Mouse (Mus musculus): ENCODE data around the gene Dcaf8.

DNA sequence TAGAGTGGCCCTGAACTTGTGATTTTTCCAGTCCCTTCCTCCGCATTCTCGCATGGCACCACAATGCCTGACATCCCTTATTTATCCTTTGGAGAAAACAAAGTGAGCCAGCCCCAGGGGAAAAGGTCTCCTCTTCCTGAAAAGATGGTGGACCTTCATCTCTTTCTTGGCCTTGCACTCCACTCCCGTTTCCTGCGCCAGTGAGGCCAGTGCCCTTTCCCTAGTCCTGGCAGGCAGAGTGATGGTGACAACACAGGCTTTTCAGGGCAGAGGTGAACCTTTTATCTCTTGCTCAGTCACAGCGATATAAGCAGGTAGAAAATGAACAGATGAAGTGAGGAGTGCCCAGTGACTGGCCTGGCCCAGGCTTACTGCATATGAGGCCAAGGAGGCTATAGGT, 20.4 kb upstream of the Dcaf8 start:
- TF ChIP-seq CTCF (IDR thresholded peaks at IDR 0.05; ENCODE audit: low read depth, low read length) (no peak), POLR2A (IDR thresholded peaks at IDR 0.05; ENCODE audit: insufficient read depth, low read length) (no peak)
